Mouse (Mus musculus): Measurements from ENCODE around the gene Tma16. TPM values are rescaled to one million over a fixed set of nuclear protein-coding genes. Genes with fewer than 3 reads are reported as not detected.

The Tma16 gene
- total RNA-seq, 2 experiments from 2014 or later = 6.0 to 7.0 TPM

Other genes starting within 250 kb of the Tma16 start
- under 1 TPM in 1 of 2 experiments, not detected in 1; 0.14 TPM for gene Tktl2, start 25.2 kb upstream of the Tma16 start, total RNA-seq (2021)
- gene Npy5r, start 201.6 kb upstream of the Tma16 start, total RNA-seq (2021) = not detected
- 1 to 10 TPM; 1.3 to 1.6 TPM for gene Npy1r, start 210.7 kb upstream of the Tma16 start, total RNA-seq (2021)

Measured in heart, postnatal 4 days (tissue).